Mouse (Mus musculus) erythroblast, embryonic 14.5 days (primary cell): ENCODE results near the gene Tor1b.

ENCODE experiments used
- GATA1 ChIP-seq: IDR thresholded peaks from 2 replicates; pipeline ENCODE4 v1.6.1; 2012; ENCODE audit warnings: low read length, inconsistent platforms, mixed read lengths
- TAL1 ChIP-seq: IDR thresholded peaks from 3 replicates; pipeline ENCODE4 v1.6.1; 2012; ENCODE audit warnings: low read length, inconsistent platforms, mixed read lengths

DNA sequence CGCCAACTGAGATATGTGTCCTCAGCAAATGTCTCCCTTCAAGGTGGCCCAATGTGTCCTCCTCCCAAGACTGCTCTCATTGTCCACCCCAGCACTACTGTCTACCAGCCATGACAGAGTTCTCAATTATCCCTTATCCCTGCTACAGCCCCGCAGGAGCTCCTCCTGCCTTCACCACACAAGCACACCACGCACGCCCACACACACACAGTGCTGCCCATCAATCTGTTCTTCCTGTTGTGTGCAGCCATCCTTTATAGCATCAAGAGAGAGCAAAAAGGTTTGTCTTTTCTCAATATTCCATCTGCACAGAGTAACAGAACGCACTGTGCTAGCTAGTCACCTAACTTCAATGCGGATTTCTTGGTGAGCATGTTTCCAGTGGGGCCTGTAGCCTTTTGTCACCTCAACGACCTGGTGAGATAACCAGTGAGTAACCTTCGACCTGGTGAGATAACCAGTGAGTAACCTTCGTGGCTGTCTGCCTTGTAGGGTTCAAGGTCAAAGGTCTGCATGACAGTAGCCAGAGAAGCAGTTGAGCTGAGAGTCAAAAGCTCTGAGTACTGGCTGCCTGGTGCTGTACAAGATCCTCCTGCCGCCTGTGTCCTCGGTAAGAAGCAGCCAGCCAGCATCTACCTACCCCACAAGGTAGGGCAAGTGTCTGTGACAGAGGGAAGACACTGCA, 10.0 kb downstream of the Tor1b start:
- TF ChIP-seq TAL1 (no peak), GATA1 (no peak)
